Mouse (Mus musculus) spleen, adult 2 months (tissue): ENCODE measurements around the gene Slc24a2.

Experiments
- CTCF ChIP-seq: fragments of 200-500 bp; IDR thresholded peaks from 2 replicates; pipeline ENCODE4 v1.5.1; 2011; ENCODE audit warnings: mild to moderate bottlenecking, inconsistent platforms; ENCODE audit not compliant: insufficient read depth, insufficient read length, insufficient replicate concordance; ENCODE audit errors: extremely low read depth
- POLR2A ChIP-seq: fragments of 200-500 bp; IDR thresholded peaks from 2 replicates; pipeline ENCODE4 v1.6.1; 2011; ENCODE audit warnings: low read depth, low read length, inconsistent platforms

DNA sequence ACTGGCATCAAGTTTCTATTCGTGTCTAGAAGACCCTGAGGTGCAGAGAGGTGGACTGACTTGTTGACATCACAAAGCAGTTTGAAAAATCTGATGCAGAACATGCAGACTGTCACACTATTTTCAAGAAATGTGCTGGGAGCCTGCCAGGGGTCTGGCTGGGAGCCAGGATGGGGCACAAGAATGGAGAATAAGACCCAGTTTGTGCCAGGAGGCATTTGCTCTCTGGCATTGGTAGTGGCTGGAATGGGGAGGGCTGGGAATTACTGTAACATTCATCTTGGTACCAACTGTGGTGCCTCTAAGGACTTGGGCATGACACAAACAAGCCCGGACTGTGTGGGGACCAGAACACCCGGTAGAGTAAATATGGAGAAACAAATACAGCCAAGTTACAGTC, 89.4 kb downstream of the Slc24a2 start:
- TF ChIP-seq CTCF: no peak
- no peak for TF ChIP-seq POLR2A
